16 mouse cellular contexts compared by ENCODE assay signal in the genomic region with DNA sequence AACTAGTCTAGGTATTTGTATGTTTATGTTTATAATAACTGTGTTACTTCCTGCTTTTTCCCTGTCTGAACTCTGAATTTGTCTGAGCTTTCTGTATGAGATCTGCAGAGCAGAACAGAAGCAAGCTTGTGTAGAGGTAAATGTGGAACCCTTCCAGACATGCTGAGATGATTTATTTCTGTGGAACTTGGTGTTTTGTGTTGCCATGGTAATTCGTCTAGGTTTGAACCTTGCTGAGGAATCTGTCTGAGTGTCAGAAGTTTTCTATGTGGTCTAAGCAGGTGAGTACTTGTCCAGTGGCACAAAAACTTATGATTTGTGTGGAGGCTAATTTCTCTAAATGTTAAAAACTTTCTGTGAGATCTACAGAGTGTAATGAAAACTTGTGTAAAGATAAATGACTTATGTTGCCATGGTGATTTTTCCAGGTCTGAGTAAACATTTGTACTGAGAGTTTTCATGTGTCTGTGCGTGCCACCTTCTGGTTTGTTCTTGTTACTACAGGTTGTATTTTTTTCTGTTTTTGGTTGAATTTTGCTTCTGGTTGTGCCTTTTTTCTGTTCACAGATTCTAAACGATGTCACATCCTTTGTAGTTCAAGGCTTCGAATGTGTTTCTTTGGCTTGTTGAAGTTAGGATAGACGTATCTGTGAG. TPM values are rescaled to one million over a fixed set of nuclear protein-coding genes. Genes with fewer than 3 reads are reported as not detected.
A peak's percentile ranks its signal among the peaks of the same experiment; 100 is the strongest.
DNase-seq lines count a peak whose midpoint lies in the region; ATAC-seq and TF ChIP-seq lines count a peak whose summit lies in the region.
"Had no signal": no experiment of that assay in that cellular context is flagged by ENCODE, and none has a peak within 500 bp of the region (broad histone marks: within the 10 kb centered on the region; RNA-seq: fewer than 3 reads in every experiment).

No protein-coding gene starts in this region.

- no peak for ATAC-seq in granulocyte monocyte progenitor cell, adult 5-6 weeks (replicated peaks; ENCODE audit: poor library complexity, severe bottlenecking)
- ATAC-seq: inflammation-experienced regulatory T-cells, adult 6 months had no signal

- no peak overlapping the region for H3K27ac ChIP-seq in layer of hippocampus, adult 2 months
- H3K27ac ChIP-seq: limb, embryonic 13.5 days had no signal

- peak; percentile 72 for TF ChIP-seq CTCF in layer of hippocampus, adult 2 months (conservative IDR thresholded peaks at IDR 0.05)

- peak in 1 of 2 experiments; percentile 7 for DNase-seq in layer of hippocampus, adult 2 months (ENCODE audit: low spot score in 2 of 2)
- DNase-seq in layer of hippocampus, postnatal 10 days (ENCODE audit: low spot score in 2 of 2): no peak
- peak; percentile 22 to 30 for DNase-seq in right cerebral cortex, postnatal 10 days (ENCODE audit: low spot score in 2 of 2)
- no peak for DNase-seq in right cerebral cortex, postnatal 14 days
- DNase-seq in ZHBTc4 (ENCODE audit: low read depth, low spot score): peak; percentile 29
- peak; percentile 6 for DNase-seq in telencephalon, adult 2 months (ENCODE audit: low read depth, low spot score)
- DNase-seq in cerebellum, adult 11 months: no peak
- DNase-seq: cerebellum, postnatal 25 days; heart, adult 11 months; heart, postnatal 14 days; kidney, postnatal 25 days; lung, adult 18-20 months had no signal

- H3K4me3 ChIP-seq in layer of hippocampus, adult 2 months: no peak overlapping the region
- H3K4me3 ChIP-seq: limb, embryonic 13.5 days had no signal

RNA-seq across cellular contexts. Expression of a gene that starts 21.6 kb away (rescaled TPM):
- total RNA-seq in layer of hippocampus, adult 2 months (2021): not detected
- total RNA-seq in layer of hippocampus, postnatal 10 days (2021): not detected
- total RNA-seq in granulocyte monocyte progenitor cell, adult 5-6 weeks (2014; fragmentation: Nextera tagmentation): not detected in 2 replicates
- not detected in 2 replicates for total RNA-seq in granulocyte monocyte progenitor cell, adult 5-6 weeks (2017)
- total RNA-seq: heart, postnatal 14 days; megakaryocyte, adult 5-6 weeks had no signal

Comparison
In these comparisons a context has a peak if more than half of its experiments do, and no peak if none do; other contexts are left out.
1. DNase-seq: peak in right cerebral cortex, postnatal 10 days (2 of 2), ZHBTc4 (single experiment) and telencephalon, adult 2 months (single experiment); none in layer of hippocampus, postnatal 10 days (0 of 2), right cerebral cortex, postnatal 14 days (single experiment) and cerebellum, adult 11 months (single experiment).